Mouse (Mus musculus): ENCODE measurements around the gene Ssu72.
"Not testable (repeated sequence)": the region's sequence is repeated elsewhere in the genome, so short reads cannot be mapped to it uniquely, and the experiment has no call there.

Ssu72 gene

DNA sequence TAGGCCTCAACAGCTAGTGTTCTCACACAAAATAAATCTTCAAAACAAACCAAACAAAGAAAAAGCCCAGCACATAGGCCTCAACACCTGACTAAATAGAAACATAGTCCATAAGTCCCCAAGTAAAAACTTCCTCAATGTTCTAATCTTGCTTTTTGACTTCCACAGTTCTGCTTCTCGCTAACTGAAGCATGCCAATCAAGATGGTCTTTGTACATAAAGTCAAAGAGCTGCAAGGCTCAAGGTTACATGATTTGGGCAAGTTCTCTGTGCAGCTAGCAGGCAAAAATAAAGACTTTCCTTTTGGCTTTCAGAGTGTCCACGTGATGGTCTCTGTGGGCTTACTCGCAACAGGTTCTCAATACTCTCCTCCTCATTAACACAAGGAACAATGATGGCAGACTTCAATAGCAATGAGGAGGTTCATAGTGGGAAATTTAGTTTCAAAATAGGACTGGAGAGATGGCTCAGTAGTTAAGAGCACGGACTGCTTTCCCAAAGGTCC, 1.1 kb upstream of the Ssu72 start:
- no peak for DNase-seq

DNA sequence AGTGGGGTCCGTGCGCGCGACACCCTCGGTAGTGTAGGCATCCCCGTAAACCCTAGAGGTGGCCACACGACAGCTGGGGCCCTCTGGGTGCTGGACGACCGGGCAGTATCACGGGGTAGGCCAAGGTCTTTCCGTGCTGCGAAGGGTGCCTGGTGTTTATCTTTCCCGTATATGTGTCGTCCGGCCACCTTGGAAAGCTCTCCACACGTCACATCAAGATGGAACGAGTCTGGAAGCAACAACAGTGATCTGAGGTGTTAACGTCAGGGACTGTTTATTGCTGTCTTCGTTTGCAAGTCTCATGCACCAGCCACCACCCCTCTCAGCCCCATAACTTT, 961 bp downstream of the Ssu72 start:
- DNase-seq: no peak

DNA sequence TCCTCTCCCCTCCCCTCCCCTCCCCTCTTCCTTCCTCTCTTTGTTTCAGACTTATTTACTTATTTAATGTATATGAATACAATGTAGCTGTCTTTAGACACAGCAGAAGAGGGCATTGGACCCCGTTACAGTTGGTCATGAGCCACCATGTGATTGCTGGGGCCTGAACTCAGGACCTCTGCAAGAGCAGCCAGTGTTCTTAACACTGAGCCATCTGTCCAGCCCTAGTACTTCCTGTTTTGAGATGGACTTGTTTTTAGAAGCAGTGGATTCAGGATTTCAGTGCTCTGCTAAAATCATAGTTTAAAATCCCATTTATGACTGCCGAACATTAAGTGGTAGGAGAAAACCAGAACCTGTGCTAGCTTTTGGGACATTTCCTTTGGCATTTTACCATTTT, 4.0 kb downstream of the Ssu72 start:
- no peak for DNase-seq

DNA sequence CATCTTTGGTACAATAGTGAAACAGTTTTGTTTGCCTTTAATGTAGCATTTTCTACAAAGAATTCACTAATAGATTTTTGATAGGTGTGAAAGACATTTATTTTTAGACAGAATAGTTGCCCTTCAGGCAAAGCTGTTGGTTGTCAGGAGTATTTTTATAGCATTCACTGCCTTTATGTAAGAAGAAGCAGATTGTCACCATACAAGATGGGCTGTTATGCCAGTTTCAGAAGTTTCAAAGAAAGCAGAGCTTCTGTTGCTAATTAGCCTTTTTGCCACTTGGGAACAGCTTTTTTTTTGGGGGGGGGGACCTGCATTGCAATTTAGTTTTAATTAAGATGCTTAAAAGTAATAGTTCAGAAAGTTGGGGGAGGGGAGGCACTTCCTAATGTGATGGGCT, 4.4 kb downstream of the Ssu72 start:
- DNase-seq: no peak

DNA sequence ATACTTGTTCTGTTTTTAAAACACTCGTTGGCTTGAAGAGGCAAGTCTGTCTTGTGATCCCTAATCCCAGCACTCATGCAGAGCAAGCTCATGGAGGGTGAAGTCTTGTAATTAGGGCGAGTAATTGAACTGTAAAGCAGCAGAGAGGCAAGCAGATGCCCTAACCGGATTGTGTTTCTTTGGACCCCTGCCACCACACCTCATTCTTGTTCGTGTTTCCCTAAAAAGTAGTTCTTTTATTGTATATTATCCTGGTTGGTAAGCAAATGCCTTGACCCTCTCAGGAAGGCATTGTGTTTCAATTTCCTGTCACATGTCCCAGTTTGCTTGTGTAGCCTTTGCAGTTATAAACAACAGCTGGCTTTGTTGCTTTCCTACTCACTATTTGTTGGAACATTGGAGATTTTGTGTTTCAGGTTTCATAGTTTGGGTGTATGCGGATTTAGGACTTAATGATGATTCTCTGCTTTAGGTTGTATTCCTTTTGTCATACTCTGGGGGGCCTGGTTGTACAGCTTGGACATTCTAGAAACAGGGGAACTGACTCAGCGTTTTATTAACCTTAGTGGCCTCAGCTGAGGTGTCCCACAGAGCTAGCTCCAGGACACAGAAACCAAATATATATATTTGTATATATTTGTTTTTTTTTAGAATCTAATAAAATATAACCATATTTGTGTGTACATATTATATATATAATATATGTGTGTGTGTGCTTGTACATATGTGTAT, 6.1 kb downstream of the Ssu72 start:
- peak; percentile 78 for DNase-seq

DNA sequence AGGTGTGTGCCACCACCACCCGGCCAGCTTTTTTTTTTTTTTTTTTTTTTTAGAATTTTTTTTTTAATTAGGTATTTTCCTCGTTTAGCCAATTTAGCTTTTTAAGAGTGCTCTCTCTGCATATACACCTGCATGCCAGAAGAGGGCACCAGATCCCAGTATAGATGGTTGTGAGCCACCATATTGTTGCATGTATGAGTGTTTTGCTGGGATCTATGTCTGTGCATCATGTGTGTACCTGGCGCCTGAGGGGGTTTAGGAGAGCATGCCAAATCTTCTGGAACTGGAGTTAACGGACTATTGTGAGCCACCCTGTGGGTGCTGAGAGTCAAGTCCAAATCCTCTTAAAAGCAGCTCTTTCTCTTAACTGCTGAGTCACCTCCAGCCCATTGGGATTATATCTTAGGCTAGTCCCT, 17.1 kb downstream of the Ssu72 start:
- DNase-seq: peak; percentile 70

DNA sequence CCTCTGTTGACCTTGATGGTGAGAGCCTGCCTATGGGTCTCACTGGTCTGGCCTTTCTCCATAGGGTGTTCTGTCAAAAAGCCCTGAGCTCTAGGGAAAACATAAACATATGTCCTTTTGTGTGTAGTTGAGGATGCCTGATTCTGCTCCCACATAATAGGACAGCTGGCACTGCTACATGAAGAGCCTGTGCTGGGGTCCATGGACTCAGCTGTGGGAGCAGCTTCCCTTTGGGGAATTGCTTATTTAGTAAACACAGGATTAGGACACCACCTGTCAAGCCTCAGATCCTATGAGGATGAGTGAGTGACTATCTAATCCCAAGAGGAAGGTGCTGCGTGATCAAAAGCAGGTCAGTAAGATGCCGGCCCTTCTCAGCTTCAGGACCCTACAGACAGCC, 23.4 kb downstream of the Ssu72 start:
- DNase-seq: no peak

DNA sequence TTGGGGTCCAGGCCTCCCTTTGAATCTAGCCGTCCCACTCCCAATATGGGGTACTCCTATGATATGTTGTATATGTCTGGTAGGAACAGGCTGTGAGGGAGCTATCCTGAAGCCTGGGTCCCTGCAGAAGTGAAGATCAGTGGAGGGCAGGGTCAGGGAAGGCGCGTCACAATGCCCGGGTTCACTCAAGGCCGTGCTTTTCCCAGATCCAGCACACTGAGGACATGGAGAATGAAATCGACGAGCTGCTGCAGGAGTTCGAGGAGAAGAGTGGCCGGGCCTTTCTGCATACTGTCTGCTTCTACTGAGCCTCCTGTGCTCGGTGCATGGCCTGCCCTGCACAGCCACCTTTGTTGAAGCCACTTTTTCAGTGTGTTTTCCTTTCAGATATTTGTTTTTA, 28.7 kb downstream of the Ssu72 start:
- DNase-seq: peak; percentile 36

DNA sequence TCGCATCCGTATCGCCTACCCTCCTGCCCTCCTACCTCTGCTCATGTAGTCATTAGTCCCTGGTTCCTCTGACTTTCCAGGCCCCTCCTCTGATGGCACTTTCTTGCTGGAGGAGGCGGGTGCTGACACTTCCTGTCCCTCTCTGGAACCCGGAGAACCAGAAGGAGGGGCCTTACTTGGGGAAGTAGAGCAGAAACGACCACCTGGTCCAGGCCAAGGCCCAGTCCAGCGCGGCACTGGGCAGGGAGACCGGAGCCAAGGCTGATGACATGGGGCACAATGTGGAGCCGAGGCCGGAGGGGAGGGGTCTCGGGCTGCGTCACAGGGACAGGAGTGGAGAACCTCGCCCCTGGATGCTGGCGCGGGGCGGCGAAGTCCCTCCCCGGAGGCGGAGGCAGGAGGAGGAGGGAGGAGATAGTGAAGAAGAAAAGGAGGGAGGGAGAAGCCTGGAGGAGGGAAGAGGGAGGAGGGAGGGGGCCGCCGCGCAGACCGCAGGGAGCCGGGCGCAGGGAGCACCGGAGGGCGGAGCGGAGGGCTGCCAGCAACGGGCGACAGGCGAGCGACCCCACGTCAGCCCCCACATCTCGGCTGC, 29.8 kb downstream of the Ssu72 start, which contains the start of gene Tmem240:
TSS of gene Tmem240 (plus strand) at position 451 of the 592 bp plus-strand sequence.
- peak; percentile 98 for DNase-seq

DNA sequence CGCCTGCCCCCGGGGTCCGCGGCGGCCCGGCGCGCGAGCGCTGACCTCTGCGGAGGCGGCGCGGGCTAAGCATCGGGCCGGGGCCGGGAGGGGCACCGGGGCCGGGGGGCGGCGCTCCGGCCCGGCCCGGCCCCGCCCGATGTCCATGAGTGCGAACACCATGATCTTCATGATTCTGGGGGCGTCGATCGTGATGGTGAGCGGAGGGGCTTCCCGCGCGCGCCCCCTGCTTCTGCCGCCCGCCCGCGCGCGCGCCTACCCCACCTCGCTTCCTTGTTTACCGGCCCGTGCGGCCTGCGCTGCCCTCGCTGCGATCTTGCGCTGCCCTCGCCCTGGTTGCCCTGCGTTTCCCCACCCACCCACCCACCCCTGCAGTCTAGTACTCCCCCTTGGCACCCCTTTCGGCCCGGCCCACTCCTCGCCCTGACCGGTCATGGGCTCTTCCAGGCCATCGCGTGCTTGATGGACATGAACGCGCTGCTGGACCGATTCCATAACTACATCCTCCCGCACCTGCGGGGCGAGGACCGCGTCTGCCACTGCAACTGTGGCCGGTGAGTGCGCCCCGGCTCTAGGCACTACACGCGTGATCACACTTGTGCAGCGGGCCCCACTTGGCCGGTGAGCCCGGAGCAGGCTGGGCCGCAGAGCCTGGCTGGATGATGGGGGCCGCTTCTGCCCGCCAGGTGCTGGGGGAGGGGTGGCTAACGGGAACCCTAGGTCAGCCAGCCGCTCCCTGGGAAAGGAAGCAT, 30.5 kb downstream of the Ssu72 start:
- peak; percentile 89 for DNase-seq

DNA sequence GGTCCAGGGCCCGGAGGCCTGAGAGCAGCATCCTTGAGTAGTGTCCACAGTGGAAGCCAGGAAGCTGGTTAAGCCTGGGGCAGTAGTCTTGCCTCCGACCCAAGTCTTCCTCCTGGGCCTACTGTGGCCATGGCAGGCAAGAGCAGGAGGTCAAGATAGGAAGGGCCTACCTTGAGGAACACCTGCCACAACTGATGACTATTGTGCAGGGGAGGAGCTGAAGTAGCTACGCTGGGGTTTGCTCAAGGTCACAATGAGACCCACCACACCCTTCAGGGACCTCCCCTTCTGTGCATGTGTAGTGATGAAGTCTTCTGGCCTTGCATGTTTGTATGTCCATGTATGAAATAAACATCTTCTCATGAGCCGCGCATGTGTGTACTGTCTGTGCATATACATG, 31.2 kb downstream of the Ssu72 start:
- DNase-seq: no peak

DNA sequence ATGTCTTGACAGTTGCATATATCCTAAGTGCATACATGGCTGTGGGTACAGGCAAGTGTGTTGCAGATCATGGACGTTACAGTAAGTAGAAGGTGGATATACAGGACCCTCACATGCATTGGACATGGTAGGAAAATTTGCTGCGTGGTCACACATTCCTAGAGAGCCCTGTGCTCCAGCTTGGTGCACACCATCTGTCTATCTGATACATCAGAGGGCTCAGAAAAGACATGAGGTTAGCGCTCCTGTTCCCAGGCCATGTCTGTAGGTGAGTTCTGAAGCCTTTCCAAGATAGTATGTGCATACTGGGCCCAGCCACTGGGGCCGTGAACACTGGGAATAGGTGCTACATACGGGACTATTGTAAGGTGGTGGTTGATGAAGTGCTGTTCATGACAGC, 31.8 kb downstream of the Ssu72 start:
- peak; percentile 58 for DNase-seq

DNA sequence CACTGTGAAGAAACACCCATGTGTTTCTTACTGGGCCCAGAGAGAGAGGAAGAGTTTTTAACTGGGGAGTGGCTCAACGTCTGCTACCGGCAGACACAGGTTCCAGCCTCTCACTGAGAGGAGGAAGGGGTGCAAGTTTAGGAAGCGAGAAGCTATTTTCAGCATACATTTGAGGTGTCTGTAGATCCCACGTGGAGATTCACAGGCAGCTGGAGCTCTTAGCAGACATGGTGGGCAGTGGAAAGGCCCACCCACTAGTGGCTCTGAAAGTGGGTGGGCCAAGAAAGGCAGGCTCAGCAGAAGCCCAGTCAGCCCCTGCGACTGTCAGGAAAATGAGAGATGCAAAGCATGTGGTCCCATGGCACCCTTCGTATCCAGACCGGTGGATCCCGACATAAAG, 33.7 kb downstream of the Ssu72 start:
- DNase-seq: no peak

DNA sequence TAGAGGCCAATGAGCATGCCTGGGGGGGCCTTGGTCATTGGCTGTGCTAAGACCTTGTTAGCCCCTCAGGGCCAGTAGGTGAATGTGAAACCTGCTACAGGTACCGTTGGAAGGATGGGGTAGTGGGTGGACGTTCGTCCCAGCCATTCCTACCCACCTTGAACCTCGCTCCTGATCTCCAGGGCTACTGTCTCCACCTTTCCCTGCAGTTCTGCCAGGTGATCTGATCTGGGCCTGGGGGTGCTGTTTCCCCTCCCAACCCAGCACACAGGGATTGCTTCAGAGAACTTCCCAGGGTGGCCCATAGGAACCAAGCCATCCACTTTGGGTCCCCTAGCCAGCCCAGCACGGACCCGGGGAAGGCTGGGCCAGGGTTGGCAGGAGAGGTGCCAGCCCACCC, 34.6 kb downstream of the Ssu72 start:
- DNase-seq: peak; percentile 74

DNA sequence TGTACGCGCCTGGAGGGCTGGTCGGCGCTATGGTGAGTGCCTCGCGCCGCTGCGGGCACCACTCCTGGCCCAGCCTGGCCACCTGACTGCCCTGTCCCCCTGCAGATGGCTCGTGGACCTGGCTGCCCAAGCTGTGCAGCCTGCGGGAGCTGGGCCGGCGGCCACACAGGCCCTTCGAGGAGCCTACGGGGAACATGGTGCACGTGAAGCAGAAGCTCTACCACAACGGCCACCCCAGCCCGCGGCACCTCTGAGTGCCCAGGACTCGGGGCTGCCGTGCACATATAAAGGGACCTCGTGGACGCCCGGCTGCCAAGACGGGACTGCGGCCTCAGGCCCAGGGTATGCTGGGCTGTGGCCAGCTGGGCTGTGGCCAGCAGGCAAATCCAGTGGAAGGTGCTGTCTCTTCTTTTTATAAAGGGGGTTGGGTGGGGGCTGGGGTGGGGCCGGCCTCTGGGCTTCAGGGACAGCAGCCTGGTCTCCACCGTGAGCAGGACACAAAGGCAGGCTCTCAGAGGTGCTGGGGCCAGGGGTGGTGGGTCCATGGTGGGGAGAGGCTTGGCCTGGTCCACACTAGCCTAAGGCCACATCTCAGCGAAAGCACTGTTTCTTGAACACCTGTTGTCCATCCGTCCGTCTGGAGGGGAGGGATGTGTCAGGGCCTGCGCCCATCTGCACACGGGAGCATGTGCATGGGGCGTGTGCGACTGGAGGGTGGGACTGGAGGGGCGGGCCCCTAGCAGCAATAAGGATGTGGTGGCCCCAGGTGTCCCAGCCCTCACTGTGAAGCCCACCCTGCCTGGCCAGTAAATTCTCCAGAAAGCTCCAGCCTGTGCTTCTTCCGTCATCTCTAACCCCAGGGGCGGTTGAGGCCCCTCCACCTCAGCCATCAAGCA, 35.4 kb downstream of the Ssu72 start:
- peak; percentile 88 for DNase-seq

DNA sequence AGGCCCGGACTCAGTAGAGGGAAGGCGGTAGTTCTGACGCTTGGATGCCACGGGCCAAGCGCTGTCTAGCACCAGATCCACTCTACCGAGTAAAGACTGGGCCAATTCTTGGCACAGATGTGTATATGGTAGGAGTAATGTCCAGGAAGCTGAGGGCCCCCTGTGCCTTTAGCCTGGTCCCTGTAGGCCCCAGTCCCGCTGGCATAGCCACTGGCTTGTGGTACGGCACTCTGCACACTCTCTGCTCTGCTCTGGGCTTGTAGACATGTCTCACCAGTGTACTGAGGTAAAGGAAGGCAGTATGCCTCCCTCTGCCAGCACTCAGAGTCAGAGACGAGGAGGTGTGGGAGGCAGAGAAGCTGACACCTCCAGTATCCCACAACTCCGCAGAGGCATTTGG, 36.1 kb downstream of the Ssu72 start:
- not testable (repeated sequence) for DNase-seq

DNA sequence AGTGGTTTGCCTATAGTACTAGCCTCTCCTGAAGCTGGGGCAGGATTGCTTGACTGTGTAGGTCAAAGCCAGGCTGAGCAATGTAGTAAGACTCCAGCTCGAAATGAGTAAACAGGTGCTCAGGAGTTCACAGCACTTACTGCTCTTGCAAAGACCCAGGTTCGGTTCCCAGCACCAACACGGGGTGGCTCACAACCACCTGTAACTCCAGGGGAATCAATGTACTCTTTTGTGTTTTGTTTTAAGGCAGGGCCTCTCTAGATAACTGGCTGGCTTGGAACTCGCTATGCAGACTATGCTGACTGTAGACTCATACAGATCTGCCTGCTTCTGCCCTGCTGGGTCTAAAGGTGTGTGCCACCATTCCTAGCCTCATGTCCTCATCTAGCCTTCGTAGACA, 38.1 kb downstream of the Ssu72 start:
- DNase-seq: no peak

DNA sequence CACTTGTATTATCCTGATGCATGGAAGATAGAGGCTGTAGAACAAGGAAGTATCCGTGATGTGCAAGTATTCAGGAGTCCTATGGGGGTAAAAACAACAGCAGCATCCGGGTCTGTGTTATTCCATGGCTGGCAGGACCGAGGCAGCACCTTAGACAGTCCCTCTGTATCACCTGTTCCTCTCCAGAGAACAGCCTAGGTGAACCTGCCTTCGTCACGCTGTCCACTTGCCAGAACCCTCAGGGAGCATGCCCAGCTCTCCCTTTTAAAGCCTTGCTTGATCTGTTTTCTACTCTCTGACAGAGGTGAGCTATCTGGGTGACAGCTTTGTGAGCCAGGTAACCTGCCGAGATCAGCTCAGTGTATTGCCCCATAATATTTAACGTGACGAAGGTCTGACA, 39.9 kb downstream of the Ssu72 start:
- DNase-seq: peak; percentile 74

DNA sequence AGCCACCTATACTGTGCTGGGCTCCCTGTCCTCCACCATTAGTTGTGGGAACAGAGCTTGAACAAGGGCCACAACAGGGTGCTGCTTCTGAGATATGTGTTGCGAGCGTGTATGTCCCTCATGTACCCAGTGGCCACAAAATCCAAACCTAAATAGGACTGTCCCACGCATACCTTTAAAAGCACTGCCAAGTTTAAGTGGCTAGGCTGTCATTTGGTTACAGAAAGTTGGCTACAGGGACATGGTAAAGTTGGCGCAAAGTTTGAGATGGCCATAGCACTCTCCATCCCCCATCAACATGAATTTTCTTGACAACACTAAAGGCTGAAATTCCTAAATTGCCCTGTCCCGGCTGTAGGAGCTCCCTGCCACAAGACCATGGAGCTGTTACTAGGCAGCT, 40.5 kb downstream of the Ssu72 start:
- no peak for DNase-seq

DNA sequence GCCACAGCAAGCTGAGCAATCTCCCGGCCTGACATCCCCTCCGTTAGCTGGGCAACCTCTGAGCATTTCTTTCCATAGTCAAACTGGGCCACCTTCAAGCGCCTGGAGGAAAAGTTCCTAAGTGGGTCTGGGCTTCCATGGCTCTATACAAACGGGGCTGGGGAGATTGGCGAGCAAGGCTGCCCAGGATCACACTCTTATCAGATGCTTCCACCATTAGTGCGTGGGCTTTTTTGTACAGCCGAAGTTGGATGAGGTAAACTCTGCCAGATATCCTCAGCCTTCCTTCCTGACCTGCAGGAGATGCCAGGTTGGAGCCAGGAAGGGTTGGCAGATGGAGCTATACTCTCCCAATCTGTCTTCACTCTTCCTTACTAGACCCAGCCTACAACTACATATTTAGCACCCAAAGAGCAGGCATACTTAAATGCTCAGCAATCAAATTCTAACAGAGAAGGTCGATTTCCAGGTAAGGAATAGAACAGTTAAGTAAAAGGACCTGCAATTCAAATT, 41.5 kb downstream of the Ssu72 start:
- peak; percentile 91 for DNase-seq

DNA sequence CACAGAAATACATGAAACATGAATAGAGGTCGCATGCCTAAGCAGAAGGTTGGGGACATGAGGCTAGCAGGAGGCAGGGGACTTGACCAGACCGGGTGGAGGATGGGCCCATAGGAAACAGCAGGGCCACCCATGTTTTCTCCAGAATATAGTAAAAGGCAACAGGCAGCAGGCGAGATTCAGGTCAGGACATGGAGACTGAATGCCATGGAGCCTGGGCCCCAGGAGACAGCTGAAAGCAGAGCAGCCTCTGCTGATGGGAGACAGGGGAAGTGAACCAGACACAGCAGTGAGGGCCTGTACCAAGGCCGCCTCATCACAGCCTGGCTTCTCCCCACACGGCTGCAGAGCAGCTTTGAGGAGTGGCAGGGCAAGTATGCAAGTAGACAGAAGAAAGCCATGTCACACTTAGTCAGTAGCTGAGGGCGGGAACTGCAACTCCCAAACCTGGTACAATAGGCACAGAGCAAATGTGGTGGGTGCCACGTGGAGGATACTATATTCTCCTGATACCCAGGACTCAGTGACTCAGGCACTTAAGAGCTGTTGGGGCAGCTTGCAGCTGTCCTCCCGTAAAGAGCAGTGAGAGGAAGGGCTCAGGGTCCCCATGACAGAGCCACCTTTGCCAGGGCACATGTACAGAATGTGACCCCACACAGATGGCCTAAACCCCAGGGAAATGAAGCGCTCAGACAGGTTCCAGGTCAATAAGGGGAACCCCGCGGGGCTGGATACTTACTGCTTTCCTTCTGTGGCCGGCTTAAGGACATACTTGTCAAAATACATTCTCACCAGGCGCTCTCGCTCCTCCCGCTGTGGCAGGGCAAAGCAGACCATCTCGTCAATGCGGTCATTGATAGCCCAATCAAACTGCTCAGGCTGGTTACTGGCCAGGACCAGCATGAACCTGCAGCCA, 42.2 kb downstream of the Ssu72 start:
- DNase-seq: peak; percentile 76

DNA sequence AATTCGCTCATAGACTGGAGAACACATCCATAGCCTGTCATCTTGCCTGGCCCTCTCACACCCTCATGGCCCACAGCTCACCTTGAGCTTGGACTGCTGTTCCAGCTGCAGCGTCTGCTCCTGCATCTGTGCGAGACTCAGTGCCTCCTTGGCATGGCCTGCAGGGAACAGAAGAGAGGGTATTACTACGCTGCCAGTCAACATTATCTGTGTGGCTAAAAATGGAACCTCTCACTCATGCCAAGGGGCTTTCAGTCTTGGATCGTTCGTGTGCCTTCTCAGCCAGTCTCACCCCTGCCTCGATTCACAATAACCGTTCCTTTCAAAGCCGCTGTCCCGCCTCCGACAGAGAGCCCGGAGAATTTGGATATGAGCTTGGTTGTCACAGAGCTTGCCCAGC, 52.4 kb downstream of the Ssu72 start:
- DNase-seq: peak; percentile 28

Measured in cerebellum, adult 9-11 months (tissue).